Mouse (Mus musculus) liver, embryonic 15.5 days (tissue): Measurements from ENCODE around the gene Nhs. TPM values are rescaled to one million over a fixed set of nuclear protein-coding genes. Genes with fewer than 3 reads are reported as not detected.

ENCODE experiments used
- ATAC-seq: fragments of 200-750 bp; cut with Nextera tagmentation; 2 replicates; pipeline ENCODE4 v1.8.0; 2017; ENCODE audit warnings: moderate number of reproducible peaks, mild to moderate bottlenecking, moderate library complexity; ENCODE audit not compliant: insufficient read depth
- H3K27ac ChIP-seq: fragments of 300-500 bp; sonication (generic); replicated peaks from 2 replicates; pipeline ENCODE4 v1.5.1; 2015; ENCODE audit warnings: mild to moderate bottlenecking, inconsistent platforms
- H3K27me3 ChIP-seq: fragments of 300-500 bp; sonication (generic); 2 replicates; pipeline ENCODE4 v1.6.1; 2015; ENCODE audit warnings: mild to moderate bottlenecking, inconsistent platforms
- H3K36me3 ChIP-seq: fragments of 300-500 bp; sonication (generic); replicated peaks from 2 replicates; pipeline ENCODE4 v1.6.1; 2015; ENCODE audit warnings: moderate library complexity, mild to moderate bottlenecking, inconsistent platforms
- H3K4me1 ChIP-seq: fragments of 300-500 bp; sonication (generic); replicated peaks from 2 replicates; pipeline ENCODE4 v1.6.1; 2015; ENCODE audit warnings: inconsistent platforms
- H3K4me2 ChIP-seq: fragments of 300-500 bp; sonication (generic); 2 replicates; pipeline ENCODE4 v1.6.1; 2015; ENCODE audit warnings: moderate library complexity, mild to moderate bottlenecking, inconsistent platforms
- H3K4me3 ChIP-seq: fragments of 300-500 bp; sonication (generic); replicated peaks from 2 replicates; pipeline ENCODE4 v1.5.1; 2015; ENCODE audit warnings: mild to moderate bottlenecking, inconsistent platforms
- H3K9ac ChIP-seq: fragments of 300-500 bp; sonication (generic); 2 replicates; pipeline ENCODE4 v1.6.1; 2015; ENCODE audit warnings: moderate library complexity, mild to moderate bottlenecking, inconsistent platforms
- H3K9me3 ChIP-seq: fragments of 300-500 bp; sonication (generic); replicated peaks from 2 replicates; pipeline ENCODE4 v1.6.1; 2016; ENCODE audit warnings: inconsistent platforms
- WGBS: fragments of 180-500 bp; shearing (Covaris S2); methylation state at CpG from one replicate; pipeline ENCODE4 v1.1.7; 2015; ENCODE audit warnings: mixed read lengths; ENCODE audit not compliant: insufficient replicate concordance; 5-methylcytosine and 5-hydroxymethylcytosine counted together
- polyA plus RNA-seq: library from polyadenylated mRNA; unstranded; fragments of >200 nt; fragmentation: Nextera tagmentation; extraction: Ambion mirVana; gene quantifications from 2 replicates; pipeline ENCODE4 v1.2.1, GENCODE M21; 2015

Nhs gene
- polyA plus RNA-seq, 1 experiment from 2014 or later, result 0.05 TPM

- Histone ChIP-seq H3K4me3 (no peak overlapping the region), H3K36me3 (no peaks in the 10 kb centered on the region), H3K27me3 (peaks cover 4% of the 10 kb centered on the region; the same call in 1 of the 2 replicates), H3K4me1 (no peaks in the 10 kb centered on the region; the same call in 1 of the 2 replicates), H3K27ac (no peak overlapping the region), H3K9ac (no peak overlapping the region), H3K9me3 (no peaks in the 10 kb centered on the region), H3K4me2 (no peak overlapping the region)
- WGBS, result 17% methylated on average over 3 of the region's 3 CpGs
- no peak for ATAC-seq
Observed at GRCm38 (mm10) chrX:161973572-161973971, 186.0 kb downstream of the Nhs start.

DNA sequence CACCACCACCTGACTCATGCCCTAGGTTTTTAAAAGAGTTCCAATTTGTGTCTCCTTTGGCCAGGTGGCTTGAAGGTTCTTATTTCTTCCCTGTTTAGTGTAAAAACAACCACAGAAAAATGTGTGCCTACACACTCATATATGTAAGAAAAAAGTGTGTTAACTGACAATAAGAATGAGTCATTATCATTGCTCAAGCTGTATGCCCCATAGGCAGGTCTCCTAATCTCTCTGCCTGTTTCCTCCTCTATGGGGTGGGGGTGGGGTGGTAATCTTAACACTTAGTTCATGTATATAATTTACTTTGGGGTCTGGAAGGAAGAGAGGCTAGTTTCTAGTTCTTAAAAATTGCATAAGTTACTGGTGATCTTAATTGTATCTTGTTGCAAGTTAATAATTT, 186.8 kb downstream of the Nhs start:
- Histone ChIP-seq H3K4me1 (no peaks in the 10 kb centered on the region; the same call in 1 of the 2 replicates), H3K27ac (no peak overlapping the region), H3K27me3 (peaks cover 4% of the 10 kb centered on the region; the same call in 1 of the 2 replicates), H3K4me3 (no peak overlapping the region), H3K9me3 (no peaks in the 10 kb centered on the region), H3K36me3 (no peaks in the 10 kb centered on the region), H3K4me2 (no peak overlapping the region), H3K9ac (no peak overlapping the region)
- ATAC-seq, result no peak

- Histone ChIP-seq H3K27ac (no peak overlapping the region), H3K4me3 (no peak overlapping the region), H3K36me3 (no peaks in the 10 kb centered on the region), H3K27me3 (peaks cover 4% of the 10 kb centered on the region; the same call in 1 of the 2 replicates), H3K9me3 (no peaks in the 10 kb centered on the region), H3K9ac (no peak overlapping the region), H3K4me2 (no peak overlapping the region), H3K4me1 (no peaks in the 10 kb centered on the region; the same call in 1 of the 2 replicates)
- 32% methylated on average over 3 of the region's 3 CpGs for WGBS
- ATAC-seq, result peak; percentile 73
Observed at GRCm38 (mm10) chrX:161971961-161972502, 187.5 kb downstream of the Nhs start.

DNA sequence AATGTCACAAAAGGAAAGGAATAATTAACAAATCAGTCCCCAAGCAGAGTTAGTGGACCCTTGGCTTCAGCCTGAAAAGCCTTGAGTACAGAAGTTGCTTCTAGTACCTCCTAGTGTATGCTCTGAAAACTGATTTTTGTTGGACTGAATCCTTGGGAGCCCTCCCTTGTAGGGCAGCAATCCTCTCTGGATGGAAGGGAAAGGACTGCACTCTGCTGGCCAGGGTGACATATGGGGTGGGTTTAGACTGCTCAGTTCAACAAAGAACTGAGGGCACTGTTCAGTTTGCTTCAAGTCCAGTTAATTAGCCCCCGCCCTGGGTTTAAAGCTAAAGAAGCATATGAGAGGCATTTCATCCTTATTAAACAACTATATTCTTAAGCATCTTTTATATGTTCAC, 188.4 kb downstream of the Nhs start:
- no peak overlapping the region for H3K4me3 ChIP-seq
- H3K4me2 ChIP-seq, result no peak overlapping the region
- H3K27me3 ChIP-seq, result peaks cover 4% of the 10 kb centered on the region; the same call in 1 of the 2 replicates
- ATAC-seq, result no peak
- no peaks in the 10 kb centered on the region; the same call in 1 of the 2 replicates for H3K4me1 ChIP-seq
- no peak overlapping the region for H3K9ac ChIP-seq
- no peaks in the 10 kb centered on the region for H3K9me3 ChIP-seq
- WGBS, result 70% methylated on average over 1 of the region's 1 CpGs
- H3K36me3 ChIP-seq, result no peaks in the 10 kb centered on the region
- no peak overlapping the region for H3K27ac ChIP-seq

GRCm38 (mm10) chrX:161967692-161968091, 191.8 kb downstream of the Nhs start:
- Histone ChIP-seq H3K4me3 (no peak overlapping the region), H3K9ac (no peak overlapping the region), H3K27me3 (peaks cover 5% of the 10 kb centered on the region; the same call in 1 of the 2 replicates), H3K4me2 (no peak overlapping the region), H3K9me3 (no peaks in the 10 kb centered on the region), H3K4me1 (no peaks in the 10 kb centered on the region), H3K27ac (no peak overlapping the region), H3K36me3 (no peaks in the 10 kb centered on the region)
- WGBS, result 39% methylated on average over 4 of the region's 4 CpGs
- ATAC-seq, result no peak

DNA sequence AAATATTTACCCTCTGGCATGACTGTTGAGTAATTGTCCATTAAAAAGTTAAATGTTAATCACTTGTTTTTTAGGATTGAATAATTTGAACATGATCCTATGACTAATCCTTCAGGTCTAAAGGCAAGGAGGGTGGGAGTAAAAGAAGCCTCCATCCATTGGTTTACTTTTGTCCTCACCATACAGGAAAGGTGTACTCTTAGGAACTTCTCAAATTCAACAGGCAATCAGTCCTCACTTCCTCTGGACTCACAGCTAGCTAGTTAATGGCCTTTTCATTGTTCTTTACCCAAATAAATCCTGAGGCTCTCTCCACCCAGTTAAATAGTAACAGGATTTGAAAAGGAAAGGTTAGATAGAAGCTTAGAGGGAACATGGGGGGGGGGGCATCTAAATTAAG, 196.2 kb downstream of the Nhs start:
- Histone ChIP-seq H3K27ac (no peak overlapping the region), H3K36me3 (no peaks in the 10 kb centered on the region), H3K4me2 (no peak overlapping the region), H3K4me1 (no peaks in the 10 kb centered on the region), H3K9me3 (no peaks in the 10 kb centered on the region), H3K27me3 (peaks cover 5% of the 10 kb centered on the region; the same call in 1 of the 2 replicates), H3K4me3 (no peak overlapping the region), H3K9ac (no peak overlapping the region)
- no peak for ATAC-seq

GRCm38 (mm10) chrX:161962855-161963254, 196.7 kb downstream of the Nhs start:
- H3K27me3 ChIP-seq, result peaks cover 5% of the 10 kb centered on the region; the same call in 1 of the 2 replicates
- no peaks in the 10 kb centered on the region for H3K9me3 ChIP-seq
- no peaks in the 10 kb centered on the region for H3K36me3 ChIP-seq
- H3K4me1 ChIP-seq, result no peaks in the 10 kb centered on the region
- WGBS, result 47% methylated on average over 1 of the region's 1 CpGs
- ATAC-seq, result no peak
- no peak overlapping the region for H3K27ac ChIP-seq
- no peak overlapping the region for H3K4me2 ChIP-seq
- H3K4me3 ChIP-seq, result no peak overlapping the region
- no peak overlapping the region for H3K9ac ChIP-seq

DNA sequence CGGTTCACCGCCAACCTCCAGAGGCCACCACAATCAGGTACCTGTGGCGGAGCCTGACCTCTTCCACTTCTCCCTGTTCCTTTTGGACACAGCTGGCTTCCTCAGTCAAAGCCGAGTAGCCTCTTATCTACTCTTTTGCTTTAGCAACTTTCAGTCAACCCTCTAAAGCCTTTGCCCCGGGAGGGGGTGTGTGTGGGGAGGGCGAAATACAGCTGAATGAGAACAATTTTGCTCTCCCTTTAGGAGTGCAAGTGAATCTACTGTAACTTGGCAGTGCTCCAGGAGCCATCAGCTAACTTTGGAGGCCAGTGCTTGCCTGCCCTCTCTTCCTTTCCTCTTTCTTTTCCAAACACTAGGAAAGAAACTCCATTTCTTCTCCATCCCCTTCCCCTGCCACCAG, 197.8 kb downstream of the Nhs start:
- Histone ChIP-seq H3K36me3 (no peaks in the 10 kb centered on the region), H3K9me3 (no peaks in the 10 kb centered on the region), H3K9ac (no peak overlapping the region), H3K27me3 (peaks cover 5% of the 10 kb centered on the region; the same call in 1 of the 2 replicates), H3K27ac (no peak overlapping the region), H3K4me1 (no peaks in the 10 kb centered on the region), H3K4me3 (no peak overlapping the region), H3K4me2 (no peak overlapping the region)
- 64% methylated on average over 6 of the region's 6 CpGs for WGBS
- ATAC-seq, result no peak

GRCm38 (mm10) chrX:161961176-161961575, 198.4 kb downstream of the Nhs start:
- Histone ChIP-seq H3K4me1 (no peaks in the 10 kb centered on the region), H3K4me2 (no peak overlapping the region), H3K9ac (no peak overlapping the region), H3K9me3 (no peaks in the 10 kb centered on the region), H3K27me3 (peaks cover 5% of the 10 kb centered on the region; the same call in 1 of the 2 replicates), H3K27ac (no peak overlapping the region), H3K36me3 (no peaks in the 10 kb centered on the region), H3K4me3 (no peak overlapping the region)
- 47% methylated on average over 4 of the region's 4 CpGs for WGBS
- ATAC-seq, result no peak

DNA sequence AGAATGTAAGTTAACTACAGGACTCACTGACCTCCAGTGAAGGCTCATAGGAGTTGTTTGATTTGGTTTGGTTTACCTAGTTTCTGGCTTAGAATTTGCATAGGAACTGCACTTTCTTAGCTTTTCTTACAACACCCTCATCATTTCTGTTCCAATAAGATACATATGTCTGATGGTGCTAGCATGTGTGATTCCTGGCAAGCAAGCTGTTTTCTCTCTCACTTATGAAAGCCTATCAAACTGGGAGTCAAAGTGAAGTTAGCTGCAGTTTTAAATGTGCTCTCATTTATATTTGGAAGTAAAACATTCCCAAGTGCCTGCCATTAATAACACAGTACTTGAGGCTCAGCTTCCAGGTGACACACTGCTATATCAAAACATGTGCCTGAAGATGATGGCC, 207.2 kb downstream of the Nhs start:
- Histone ChIP-seq H3K4me1 (no peaks in the 10 kb centered on the region), H3K27ac (no peak overlapping the region), H3K9me3 (no peaks in the 10 kb centered on the region), H3K36me3 (no peaks in the 10 kb centered on the region), H3K4me2 (no peak overlapping the region), H3K4me3 (no peak overlapping the region), H3K27me3 (no peaks in the 10 kb centered on the region), H3K9ac (no peak overlapping the region)
- no peak for ATAC-seq

GRCm38 (mm10) chrX:161943098-161943680, 216.3 kb downstream of the Nhs start:
- Histone ChIP-seq H3K9me3 (no peaks in the 10 kb centered on the region), H3K27me3 (no peaks in the 10 kb centered on the region), H3K4me1 (no peaks in the 10 kb centered on the region), H3K27ac (no peak overlapping the region), H3K4me3 (no peak overlapping the region), H3K4me2 (no peak overlapping the region), H3K36me3 (no peaks in the 10 kb centered on the region), H3K9ac (no peak overlapping the region)
- ATAC-seq, result no peak
- WGBS, result 41% methylated on average over 4 of the region's 4 CpGs

DNA sequence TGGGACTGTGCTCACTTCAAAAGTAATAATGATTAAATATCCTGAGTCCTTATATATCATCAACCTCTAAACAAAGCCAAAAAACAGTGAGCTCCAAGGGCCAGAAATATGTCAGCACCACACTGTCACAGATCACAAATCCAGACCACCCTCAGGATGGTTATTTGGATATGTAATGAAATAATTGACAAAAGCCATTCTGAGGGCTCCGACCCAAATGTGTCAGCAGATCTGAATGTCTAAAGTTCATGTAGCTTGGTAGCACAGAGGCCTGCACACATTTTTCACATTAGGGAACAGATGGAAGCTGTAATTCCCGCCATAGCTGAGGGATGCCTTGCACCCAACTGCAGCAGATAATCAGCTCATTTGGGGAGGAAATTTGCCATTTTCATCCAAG, 218.8 kb downstream of the Nhs start:
- no peak overlapping the region for H3K27ac ChIP-seq
- no peaks in the 10 kb centered on the region for H3K36me3 ChIP-seq
- H3K4me2 ChIP-seq, result no peak overlapping the region
- no peak overlapping the region for H3K4me3 ChIP-seq
- no peak for ATAC-seq
- no peaks in the 10 kb centered on the region for H3K4me1 ChIP-seq
- no peaks in the 10 kb centered on the region for H3K27me3 ChIP-seq
- H3K9me3 ChIP-seq, result no peaks in the 10 kb centered on the region
- H3K9ac ChIP-seq, result no peak overlapping the region
- WGBS, result 41% methylated on average over 2 of the region's 2 CpGs
